Mouse (Mus musculus): ENCODE data around the gene Rassf6.

DNA sequence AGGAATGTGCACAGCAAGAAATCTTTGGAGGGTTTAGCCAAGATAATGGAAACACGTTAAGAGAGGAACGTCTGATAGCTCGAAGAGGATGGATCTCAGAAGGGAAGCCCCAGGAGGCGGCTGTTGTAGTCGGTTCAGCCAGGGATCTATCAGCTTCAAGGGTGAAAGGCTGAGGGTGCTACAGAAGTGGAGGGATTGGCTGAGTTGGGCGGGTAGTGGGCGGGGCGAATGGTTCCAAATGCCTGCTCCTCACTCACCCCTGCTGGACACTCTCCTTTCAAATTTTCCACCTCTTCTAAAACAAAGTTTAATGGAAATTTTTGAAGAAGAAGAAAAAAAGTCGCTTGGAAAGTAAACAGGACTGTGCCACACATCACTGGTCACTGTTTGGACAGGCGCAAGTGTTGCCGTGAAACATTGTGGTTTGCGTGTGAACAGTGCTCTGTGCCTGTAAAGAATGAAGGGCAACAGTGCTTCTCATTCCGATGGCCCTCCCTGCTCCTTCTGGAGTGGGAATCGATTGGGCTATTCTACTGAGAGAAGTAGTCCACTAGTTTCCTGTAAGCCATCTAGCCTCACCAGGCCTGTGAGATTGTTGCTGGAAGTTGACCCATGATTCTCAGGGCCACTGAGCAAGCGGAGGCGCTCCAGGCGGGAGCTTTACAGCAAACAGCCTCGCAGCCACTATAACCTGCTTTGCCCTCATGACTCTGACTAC is 15.6 kb downstream of the Rassf6 start:
- TF ChIP-seq POLR2A (IDR thresholded peaks at IDR 0.05; ENCODE audit: insufficient read depth, low read depth, low read length) = no peak
- no peak for TF ChIP-seq CTCF (IDR thresholded peaks at IDR 0.05; ENCODE audit: insufficient read depth, low read depth, low read length)

Data from olfactory bulb, adult 2 months (tissue).